Mouse (Mus musculus): ENCODE data around the gene Kif20b. TPM values are rescaled to one million over a fixed set of nuclear protein-coding genes. Genes with fewer than 3 reads are reported as not detected.

Kif20b gene
- 37.9 and 39.9 TPM in 2 replicates for polyA plus RNA-seq (2015; fragmentation: Nextera tagmentation; extraction: Ambion mirVana)

- H3K36me3 ChIP-seq (ENCODE audit: control insufficient read depth, insufficient read depth): peaks cover 10% of the 10 kb centered on the region
- H3K9ac ChIP-seq (ENCODE audit: low read length): peak within 1 kb of the TSS; percentile 73
- H3K4me3 ChIP-seq (ENCODE audit: low read length): peak within 1 kb of the TSS; percentile 69
- no peaks in the 10 kb centered on the region for H3K27me3 ChIP-seq (ENCODE audit: control insufficient read depth, insufficient read depth, low read length)
- H3K9me3 ChIP-seq (replicated peaks; ENCODE audit: control insufficient read depth, low read length): no peaks in the 10 kb centered on the region
- ATAC-seq (replicated peaks; ENCODE audit: extremely low read depth, insufficient read depth, low FRiP score): peak; percentile 96
- peak within 1 kb of the TSS; percentile 87 for H3K27ac ChIP-seq (ENCODE audit: low read length)
- H3K4me2 ChIP-seq (ENCODE audit: low read depth, low read length): peak within 1 kb of the TSS; percentile 83
- peaks cover 7% of the 10 kb centered on the region; the same call in 1 of the 2 replicates for H3K4me1 ChIP-seq (ENCODE audit: control insufficient read depth, insufficient read depth, low read length)
- WGBS: under 1% methylated on average over 57 of the region's 57 CpGs
These were observed at the start of gene Kif20b for GRCm38 (mm10) chr19:34921652-34922602. Gene Kif20b, plus strand, starts transcription at chr19:34922361.

DNA sequence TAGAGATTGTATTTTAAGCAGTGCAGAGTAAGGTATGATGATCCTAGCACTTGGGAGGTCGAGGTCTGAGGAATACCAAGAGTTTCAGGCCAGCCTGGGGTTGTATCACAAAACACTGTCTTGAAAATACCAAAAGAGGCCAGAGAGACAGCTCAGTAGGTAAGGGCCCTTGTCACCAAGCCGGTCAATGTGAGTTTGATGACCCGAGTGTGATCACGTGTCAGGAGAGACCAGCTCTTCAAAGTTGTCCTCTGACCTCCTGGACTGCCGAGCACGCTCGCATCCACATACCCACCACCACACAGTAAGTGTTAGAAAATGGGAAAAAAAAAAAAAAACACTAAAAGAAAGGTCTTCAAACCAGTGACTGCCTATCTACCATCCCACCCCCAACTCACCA, 45.5 kb upstream of the Kif20b start:
- Histone ChIP-seq H3K4me1 (ENCODE audit: control insufficient read depth, insufficient read depth, low read length) (peaks cover 20% of the 10 kb centered on the region), H3K36me3 (ENCODE audit: control insufficient read depth, insufficient read depth) (no peaks in the 10 kb centered on the region), H3K27ac (ENCODE audit: low read length) (no peak overlapping the region), H3K4me3 (ENCODE audit: low read length) (peak overlapping the region; percentile 97), H3K9ac (ENCODE audit: low read length) (no peak overlapping the region; the same call in 1 of the 2 replicates), H3K27me3 (ENCODE audit: control insufficient read depth, insufficient read depth, low read length) (no peaks in the 10 kb centered on the region), H3K4me2 (ENCODE audit: low read depth, low read length) (peak overlapping the region; percentile 82), H3K9me3 (replicated peaks; ENCODE audit: control insufficient read depth, low read length) (no peaks in the 10 kb centered on the region)
- WGBS: 51% methylated on average over 7 of the region's 7 CpGs
- no peak for ATAC-seq (replicated peaks; ENCODE audit: extremely low read depth, insufficient read depth, low FRiP score)

DNA sequence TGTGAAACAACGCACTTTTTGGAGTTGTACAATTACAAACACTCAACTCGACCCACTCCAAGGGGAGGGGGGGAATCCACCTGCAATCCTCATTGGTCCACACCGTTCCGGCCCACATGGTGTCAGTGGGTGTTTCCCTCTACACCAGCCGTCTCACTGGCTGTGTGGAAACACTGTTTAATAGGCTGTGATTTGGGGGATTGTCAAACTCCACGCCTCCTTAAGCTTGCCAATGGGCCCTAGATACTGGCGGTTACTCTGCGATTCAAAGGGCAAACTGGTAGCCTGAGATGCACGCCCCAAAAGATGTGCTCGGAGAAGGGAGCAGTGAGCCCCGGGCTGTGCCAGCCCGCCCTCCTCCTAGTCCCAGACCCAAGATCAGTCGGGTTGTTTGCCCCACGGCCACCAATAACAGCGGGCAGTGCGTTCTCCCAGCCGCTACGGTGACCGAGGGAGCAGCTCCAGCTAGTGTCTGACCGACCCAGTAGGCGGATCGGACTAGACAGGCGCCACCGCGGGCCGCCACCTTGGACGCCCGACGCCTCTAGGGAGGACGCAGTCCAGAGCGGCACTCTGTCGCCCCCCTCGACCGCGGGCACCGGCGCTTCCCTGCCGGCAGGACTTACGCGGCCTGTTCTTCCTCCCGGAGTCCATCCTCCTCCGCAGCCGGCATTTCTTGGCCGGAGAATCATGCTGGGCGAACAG, 44.1 kb upstream of the Kif20b start:
- ATAC-seq (replicated peaks; ENCODE audit: extremely low read depth, insufficient read depth, low FRiP score): peak; percentile 91
- WGBS: under 1% methylated on average over 42 of the region's 45 CpGs
- peak overlapping the region; percentile 82 for H3K4me2 ChIP-seq (ENCODE audit: low read depth, low read length)

DNA sequence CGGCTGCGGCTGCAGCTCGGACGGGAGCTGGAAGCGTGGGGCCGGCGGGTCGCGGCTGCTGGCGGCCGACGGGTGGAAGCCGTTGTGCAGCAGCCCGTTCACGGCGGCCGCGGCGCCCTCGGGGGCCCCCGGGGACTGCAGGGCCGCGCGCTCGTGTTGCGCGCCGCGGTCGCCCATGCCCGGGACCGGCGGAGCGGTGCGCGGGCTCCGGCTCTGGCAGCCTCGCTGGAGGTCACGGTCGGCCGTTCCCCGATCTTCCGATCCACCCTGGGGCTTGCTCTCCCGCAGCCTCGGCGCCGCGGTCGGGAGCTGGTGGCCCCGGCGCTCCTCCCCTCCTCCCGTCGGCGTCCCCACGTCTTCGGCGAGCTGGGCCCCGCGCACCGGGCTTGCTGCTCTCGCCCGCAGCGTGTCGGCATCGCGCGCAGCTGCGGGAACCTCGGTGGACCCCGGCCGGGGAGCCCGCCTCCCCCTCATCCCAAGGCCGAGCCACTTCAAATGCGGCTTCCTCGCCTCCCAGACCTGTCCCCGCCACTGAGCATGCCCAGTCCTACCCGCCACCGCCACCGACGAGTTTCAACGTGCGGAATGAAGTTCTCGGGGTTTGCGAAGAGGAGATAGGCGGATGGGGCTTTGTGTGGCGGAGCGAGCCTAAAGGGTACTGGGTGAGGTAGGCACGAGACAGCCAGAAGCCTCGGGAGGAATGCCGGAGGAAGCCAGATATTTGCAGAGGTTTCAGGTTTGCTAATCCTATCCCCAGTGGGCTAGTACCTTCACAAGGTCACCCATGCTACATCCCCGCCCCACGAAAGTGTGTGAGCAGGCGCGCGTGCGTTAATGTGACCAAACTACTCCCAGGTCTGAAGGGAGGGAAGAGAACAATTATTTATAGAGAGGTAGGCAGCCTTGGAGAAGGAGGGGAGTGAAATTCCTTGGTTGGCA, 43.3 kb upstream of the Kif20b start, which contains the start of gene Pank1:
TSS of gene Pank1 (minus strand) at position 853 of the 939 bp plus-strand sequence.
- peak; percentile 63 for ATAC-seq (replicated peaks; ENCODE audit: extremely low read depth, insufficient read depth, low FRiP score)
- H3K9me3 ChIP-seq (replicated peaks; ENCODE audit: control insufficient read depth, low read length): no peaks in the 10 kb centered on the region
- WGBS: under 1% methylated on average over 73 of the region's 96 CpGs
- peaks cover 20% of the 10 kb centered on the region for H3K4me1 ChIP-seq (ENCODE audit: control insufficient read depth, insufficient read depth, low read length)
- H3K27me3 ChIP-seq (ENCODE audit: control insufficient read depth, insufficient read depth, low read length): no peaks in the 10 kb centered on the region
- H3K9ac ChIP-seq (ENCODE audit: low read length): peak within 1 kb of the TSS; percentile 99
- no peaks in the 10 kb centered on the region for H3K36me3 ChIP-seq (ENCODE audit: control insufficient read depth, insufficient read depth)
- H3K27ac ChIP-seq (ENCODE audit: low read length): peak within 1 kb of the TSS; percentile 99
- peak within 1 kb of the TSS; percentile 97 for H3K4me3 ChIP-seq (ENCODE audit: low read length)
- H3K4me2 ChIP-seq (ENCODE audit: low read depth, low read length): peak within 1 kb of the TSS; percentile 82

More for the DNA sequence above, 44.1 kb upstream of the Kif20b start:
- H3K36me3 ChIP-seq (ENCODE audit: control insufficient read depth, insufficient read depth): no peaks in the 10 kb centered on the region
- peak overlapping the region; percentile 97 for H3K4me3 ChIP-seq (ENCODE audit: low read length)
- peak overlapping the region; percentile 99 for H3K9ac ChIP-seq (ENCODE audit: low read length)
- H3K27ac ChIP-seq (ENCODE audit: low read length): peak overlapping the region; percentile 99
- no peaks in the 10 kb centered on the region for H3K27me3 ChIP-seq (ENCODE audit: control insufficient read depth, insufficient read depth, low read length)
- peaks cover 20% of the 10 kb centered on the region for H3K4me1 ChIP-seq (ENCODE audit: control insufficient read depth, insufficient read depth, low read length)
- no peaks in the 10 kb centered on the region for H3K9me3 ChIP-seq (replicated peaks; ENCODE audit: control insufficient read depth, low read length)

- peaks cover 20% of the 10 kb centered on the region for H3K4me1 ChIP-seq (ENCODE audit: control insufficient read depth, insufficient read depth, low read length)
- WGBS: 17% methylated on average over 6 of the region's 6 CpGs
- no peaks in the 10 kb centered on the region for H3K9me3 ChIP-seq (replicated peaks; ENCODE audit: control insufficient read depth, low read length)
- peak overlapping the region; percentile 99 for H3K27ac ChIP-seq (ENCODE audit: low read length)
- peak overlapping the region; percentile 99 for H3K9ac ChIP-seq (ENCODE audit: low read length)
- H3K27me3 ChIP-seq (ENCODE audit: control insufficient read depth, insufficient read depth, low read length): no peaks in the 10 kb centered on the region
- ATAC-seq (replicated peaks; ENCODE audit: extremely low read depth, insufficient read depth, low FRiP score): no peak
- peak overlapping the region; percentile 97 for H3K4me3 ChIP-seq (ENCODE audit: low read length)
- no peaks in the 10 kb centered on the region for H3K36me3 ChIP-seq (ENCODE audit: control insufficient read depth, insufficient read depth)
- H3K4me2 ChIP-seq (ENCODE audit: low read depth, low read length): peak overlapping the region; percentile 82
These were observed 42.5 kb upstream of the Kif20b start for GRCm38 (mm10) chr19:34879624-34880023.

DNA sequence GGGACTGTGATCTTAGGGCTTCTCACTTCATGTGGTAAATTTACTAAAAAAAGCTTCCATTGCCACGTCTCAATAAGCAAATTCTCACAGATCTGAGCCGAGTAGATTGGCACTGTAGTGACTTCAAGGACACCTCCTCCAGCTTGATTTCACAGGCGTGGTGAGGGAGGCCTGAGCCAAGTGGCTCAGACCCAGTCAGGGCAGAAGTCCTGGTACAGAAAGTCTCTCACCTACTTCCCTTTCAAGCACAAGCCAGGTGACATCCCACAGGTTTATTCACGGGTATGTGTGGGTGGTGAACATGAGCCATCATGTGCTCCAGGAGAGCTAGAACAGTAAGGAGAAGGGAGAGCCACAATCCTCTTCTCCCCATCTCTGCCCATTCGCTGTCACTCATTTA, 41.0 kb upstream of the Kif20b start:
- Histone ChIP-seq H3K9me3 (replicated peaks; ENCODE audit: control insufficient read depth, low read length) (no peaks in the 10 kb centered on the region), H3K27ac (ENCODE audit: low read length) (no peak overlapping the region), H3K36me3 (ENCODE audit: control insufficient read depth, insufficient read depth) (no peaks in the 10 kb centered on the region), H3K27me3 (ENCODE audit: control insufficient read depth, insufficient read depth, low read length) (no peaks in the 10 kb centered on the region), H3K4me1 (ENCODE audit: control insufficient read depth, insufficient read depth, low read length) (peaks cover 20% of the 10 kb centered on the region), H3K4me3 (ENCODE audit: low read length) (no peak overlapping the region), H3K4me2 (ENCODE audit: low read depth, low read length) (no peak overlapping the region), H3K9ac (ENCODE audit: low read length) (no peak overlapping the region)
- ATAC-seq (replicated peaks; ENCODE audit: extremely low read depth, insufficient read depth, low FRiP score): no peak
- WGBS: 68% methylated on average over 5 of the region's 5 CpGs

DNA sequence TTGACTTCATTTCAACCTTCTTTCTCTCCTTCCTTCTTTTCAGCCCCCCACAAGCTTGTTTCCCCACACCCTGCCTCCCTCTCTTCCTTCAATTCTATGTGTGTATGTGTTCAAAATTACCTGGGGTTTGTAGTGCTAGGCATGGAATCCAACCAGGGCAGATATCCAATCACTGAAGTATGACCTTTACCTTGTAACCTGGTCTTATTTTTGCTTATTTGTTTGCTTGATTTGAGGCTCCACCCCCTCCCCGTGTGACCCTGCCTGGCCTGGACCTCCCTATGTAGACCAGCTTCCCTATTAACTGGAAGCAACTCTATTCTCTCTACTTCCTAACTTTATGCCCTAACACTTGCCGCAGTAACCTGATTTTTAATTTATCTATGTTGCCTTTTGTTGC, 39.7 kb upstream of the Kif20b start:
- H3K27ac ChIP-seq (ENCODE audit: low read length): no peak overlapping the region
- 79% methylated on average over 2 of the region's 2 CpGs for WGBS
- ATAC-seq (replicated peaks; ENCODE audit: extremely low read depth, insufficient read depth, low FRiP score): no peak
- no peak overlapping the region for H3K4me2 ChIP-seq (ENCODE audit: low read depth, low read length)
- H3K4me1 ChIP-seq (ENCODE audit: control insufficient read depth, insufficient read depth, low read length): peaks cover 16% of the 10 kb centered on the region
- H3K4me3 ChIP-seq (ENCODE audit: low read length): no peak overlapping the region
- no peaks in the 10 kb centered on the region for H3K36me3 ChIP-seq (ENCODE audit: control insufficient read depth, insufficient read depth)
- H3K27me3 ChIP-seq (ENCODE audit: control insufficient read depth, insufficient read depth, low read length): no peaks in the 10 kb centered on the region
- no peaks in the 10 kb centered on the region for H3K9me3 ChIP-seq (replicated peaks; ENCODE audit: control insufficient read depth, low read length)
- H3K9ac ChIP-seq (ENCODE audit: low read length): no peak overlapping the region

- Histone ChIP-seq H3K4me3 (ENCODE audit: low read length) (no peak overlapping the region), H3K27me3 (ENCODE audit: control insufficient read depth, insufficient read depth, low read length) (no peaks in the 10 kb centered on the region), H3K9ac (ENCODE audit: low read length) (no peak overlapping the region), H3K27ac (ENCODE audit: low read length) (no peak overlapping the region), H3K4me1 (ENCODE audit: control insufficient read depth, insufficient read depth, low read length) (peaks cover 16% of the 10 kb centered on the region), H3K36me3 (ENCODE audit: control insufficient read depth, insufficient read depth) (no peaks in the 10 kb centered on the region), H3K9me3 (replicated peaks; ENCODE audit: control insufficient read depth, low read length) (no peaks in the 10 kb centered on the region), H3K4me2 (ENCODE audit: low read depth, low read length) (no peak overlapping the region)
- no peak for ATAC-seq (replicated peaks; ENCODE audit: extremely low read depth, insufficient read depth, low FRiP score)
- WGBS: 72% methylated on average over 3 of the region's 3 CpGs
These were observed 38.5 kb upstream of the Kif20b start for GRCm38 (mm10) chr19:34883526-34884224.
